Mouse (Mus musculus) thymus, postnatal 0 days (tissue): ENCODE data around the gene Gm49353. TPM values are rescaled to one million over a fixed set of nuclear protein-coding genes. Genes with fewer than 3 reads are reported as not detected.

Experiments
- DNase-seq: peaks from one replicate; pipeline ENCODE4 v3.0.0-alpha.2; 2015; ENCODE audit warnings: low spot score
- polyA plus RNA-seq: library from polyadenylated mRNA; unstranded; fragments of >200 nt; fragmentation: Nextera tagmentation; extraction: Ambion mirVana; gene quantifications from 2 replicates; pipeline ENCODE4 v1.2.1, GENCODE M21; 2015

The Gm49353 gene
- not detected in 2 replicates for polyA plus RNA-seq

- DNase-seq: no peak
Observed at GRCm38 (mm10) chr10:29198642-29199041, at the start of gene Gm49353. Gm49353 (plus strand) TSS chr10:29198954.

DNA sequence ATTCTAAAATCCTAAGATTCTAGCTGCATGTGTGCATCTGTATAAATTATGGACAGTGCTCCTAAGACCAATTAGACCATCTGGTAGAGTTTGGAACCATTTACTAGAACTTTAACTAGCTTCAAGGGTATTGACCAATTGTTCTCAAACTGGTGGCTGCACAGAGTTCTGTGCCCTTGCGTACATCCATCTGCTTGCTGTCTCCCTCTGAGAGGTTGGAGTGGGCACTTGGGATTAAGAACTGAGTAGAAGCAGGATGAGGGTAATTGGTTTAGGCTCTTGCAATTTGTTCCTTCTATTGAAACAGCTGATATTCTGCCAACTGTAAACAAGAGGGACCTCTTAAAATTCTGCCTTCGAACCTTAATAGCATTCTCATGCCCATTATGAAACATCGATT, 43.5 kb upstream of the Gm49353 start:
- no peak for DNase-seq

DNA sequence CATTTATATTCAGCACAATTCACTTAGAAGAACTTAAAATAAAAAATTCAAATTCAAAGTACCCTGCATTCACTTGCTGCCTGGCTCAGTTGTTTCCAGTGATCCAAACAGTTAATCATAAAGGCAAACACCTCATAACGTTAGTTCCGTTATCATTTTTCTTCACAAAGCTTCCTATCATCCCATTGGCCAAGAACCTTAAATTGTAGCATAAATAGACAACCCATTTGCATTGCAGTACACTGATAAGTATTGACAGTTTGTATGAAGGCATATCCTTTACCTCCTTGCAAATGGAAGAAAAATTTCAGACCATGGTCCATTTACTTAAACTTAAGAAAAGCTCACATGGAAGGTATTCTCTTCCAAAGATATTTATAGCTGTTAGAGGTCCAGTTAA, 37.1 kb upstream of the Gm49353 start:
- DNase-seq: no peak

DNA sequence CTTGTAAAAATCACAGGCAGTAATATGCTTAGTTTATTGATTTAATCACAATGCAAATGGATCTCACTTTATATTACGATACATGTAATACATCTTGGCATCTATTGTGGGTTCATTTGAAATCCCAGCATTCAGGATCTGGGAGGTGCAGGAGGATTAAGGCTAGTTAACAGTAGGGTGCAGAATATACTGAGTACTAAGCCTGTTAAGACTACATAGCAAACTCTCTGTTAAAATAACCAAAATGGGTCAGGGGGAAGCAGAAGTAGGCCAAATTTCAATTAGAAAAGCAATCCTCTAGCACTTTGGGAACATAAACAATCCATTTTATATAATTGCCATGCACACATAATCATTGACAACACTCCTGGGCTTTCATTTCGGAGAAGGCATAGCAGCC, 25.0 kb upstream of the Gm49353 start:
- DNase-seq: no peak

DNA sequence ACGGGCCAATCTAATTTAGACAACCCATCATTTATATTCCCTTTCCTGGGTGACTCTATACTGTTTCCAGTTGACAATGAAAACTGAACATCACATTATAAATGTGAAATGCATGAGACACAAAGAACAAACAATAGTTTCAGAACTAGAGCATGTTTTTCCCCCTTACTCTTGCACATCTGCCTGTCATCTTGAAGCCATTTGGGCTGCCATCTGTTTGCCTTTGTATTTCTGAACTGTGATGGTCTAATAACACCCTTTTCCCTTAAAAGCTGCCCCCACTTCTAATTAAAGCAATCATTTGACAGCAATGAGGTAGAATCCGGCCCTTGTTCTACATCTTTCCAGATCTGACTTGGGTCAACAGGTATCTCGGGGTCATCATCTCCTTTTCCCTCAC, 23.1 kb upstream of the Gm49353 start:
- DNase-seq: no peak

GRCm38 (mm10) chr10:29176881-29177280, 21.9 kb upstream of the Gm49353 start:
- no peak for DNase-seq

- DNase-seq: no peak
Observed at GRCm38 (mm10) chr10:29178003-29178402, 20.8 kb upstream of the Gm49353 start.

DNA sequence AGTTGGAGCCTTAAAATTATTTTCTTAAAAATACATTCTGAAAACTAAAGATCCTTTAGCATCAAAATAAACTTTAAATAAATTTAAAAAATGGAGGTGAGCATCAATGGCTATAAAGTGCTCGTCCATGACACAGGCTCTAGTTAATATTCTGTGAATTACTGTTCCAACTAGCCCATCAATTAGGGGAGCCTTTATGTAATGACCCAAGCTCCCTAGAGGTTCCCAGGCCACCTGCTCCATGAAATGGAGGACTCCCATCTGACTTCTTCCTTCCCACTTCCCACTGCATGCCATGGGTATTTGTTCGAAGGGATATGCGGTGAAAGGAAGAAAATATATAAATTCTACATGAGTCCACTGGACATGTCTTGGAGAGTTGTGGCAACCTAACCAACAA, 18.5 kb upstream of the Gm49353 start:
- DNase-seq: no peak

DNA sequence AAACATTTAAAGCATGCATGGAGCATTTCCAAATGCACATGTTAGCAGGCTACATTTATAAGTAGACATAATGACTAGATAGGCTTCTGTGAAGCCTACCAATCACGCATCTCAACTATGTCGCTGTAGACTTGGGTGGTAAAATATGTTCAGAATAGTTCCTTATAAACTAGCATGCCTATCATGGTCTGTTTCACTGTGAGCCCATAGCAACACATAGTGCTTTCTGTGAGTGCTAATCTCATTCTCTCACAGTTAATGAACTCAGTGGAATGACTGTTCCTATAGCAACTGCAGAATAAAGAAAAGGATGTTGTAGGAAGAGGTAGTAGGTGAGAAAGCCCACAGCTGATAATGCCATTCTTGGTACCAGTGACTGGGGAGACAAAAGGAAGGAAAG, 17.7 kb upstream of the Gm49353 start:
- DNase-seq: no peak

DNA sequence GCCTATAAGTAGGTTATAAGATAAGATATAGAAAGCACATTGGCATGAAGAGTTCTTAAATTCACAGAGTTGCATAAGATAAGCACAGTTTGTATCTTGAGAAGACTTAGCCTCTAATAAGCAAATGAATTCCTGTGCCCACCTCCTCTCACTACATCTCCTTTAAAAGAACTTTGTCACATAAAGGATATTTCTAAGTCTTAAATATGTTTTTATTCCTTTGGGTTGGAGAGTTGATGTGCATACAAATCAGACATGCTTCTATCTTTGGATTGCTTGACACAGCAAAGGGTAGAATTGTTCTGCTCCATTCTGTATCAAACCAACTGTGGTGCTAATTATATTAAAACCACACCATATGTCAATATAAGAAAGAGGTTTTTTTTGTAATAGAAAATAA, 5.0 kb upstream of the Gm49353 start:
- DNase-seq: no peak

DNA sequence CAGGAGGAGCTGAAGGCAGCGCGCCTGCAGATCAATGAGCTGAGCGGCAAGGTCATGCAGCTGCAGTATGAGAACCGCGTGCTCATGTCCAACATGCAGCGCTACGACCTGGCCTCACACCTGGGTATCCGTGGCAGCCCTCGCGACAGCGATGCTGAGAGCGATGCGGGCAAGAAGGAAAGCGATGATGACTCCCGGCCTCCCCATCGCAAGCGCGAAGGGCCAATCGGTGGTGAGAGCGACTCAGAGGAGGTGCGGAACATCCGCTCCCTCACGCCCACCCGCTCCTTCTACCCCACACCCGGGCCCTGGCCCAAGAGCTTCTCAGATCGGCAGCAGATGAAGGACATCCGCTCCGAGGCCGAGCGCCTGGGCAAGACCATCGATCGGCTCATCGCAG, 1.9 kb upstream of the Gm49353 start:
- no peak for DNase-seq

GRCm38 (mm10) chr10:29199835-29200234, 1.1 kb downstream of the Gm49353 start:
- no peak for DNase-seq

DNA sequence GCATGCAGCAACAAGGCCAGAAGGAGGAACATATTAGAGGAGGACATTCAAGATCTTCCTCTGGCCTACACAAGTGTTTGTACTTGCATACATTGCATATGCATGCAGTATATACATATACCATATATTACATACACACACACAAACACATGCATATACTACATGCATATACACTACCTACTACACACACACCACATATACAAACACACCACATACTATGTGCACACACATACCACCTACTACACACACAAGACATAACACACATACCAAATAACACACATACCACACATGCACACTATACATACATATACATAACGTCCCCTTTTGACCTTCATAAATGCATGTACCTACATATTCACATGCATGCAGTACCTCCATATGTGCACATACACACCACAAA, 1.9 kb downstream of the Gm49353 start:
- DNase-seq: no peak

- peak; percentile 4 for DNase-seq
Observed at GRCm38 (mm10) chr10:29206730-29207129, 8.0 kb downstream of the Gm49353 start.

GRCm38 (mm10) chr10:29208735-29209134, 10.0 kb downstream of the Gm49353 start:
- no peak for DNase-seq

GRCm38 (mm10) chr10:29211453-29211852, 12.7 kb downstream of the Gm49353 start, which contains the start of gene 9330159F19Rik:
9330159F19Rik (plus strand) TSS chr10:29211606.
- DNase-seq: peak; percentile 4

- no peak for DNase-seq
Observed at GRCm38 (mm10) chr10:29213534-29214100, 14.9 kb downstream of the Gm49353 start.

DNA sequence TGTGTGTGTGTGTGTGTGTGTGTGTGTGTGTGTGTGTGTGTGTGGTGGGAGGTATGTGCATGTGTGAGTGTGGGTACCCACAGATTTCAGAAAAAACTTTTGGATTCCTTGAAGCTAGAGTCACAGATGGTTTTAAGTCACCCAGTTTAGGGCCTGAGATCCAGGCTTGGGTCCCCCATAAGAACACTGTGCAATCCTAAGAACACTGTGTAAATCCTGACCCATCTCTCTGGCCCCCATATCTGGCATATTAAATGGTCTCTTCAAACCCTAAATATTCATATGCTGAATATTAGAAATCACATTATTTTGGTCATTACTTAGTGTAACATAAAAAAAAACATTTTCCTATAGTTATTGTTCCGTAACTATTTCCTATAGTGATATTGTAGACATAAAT, 18.2 kb downstream of the Gm49353 start:
- DNase-seq: no peak

- no peak for DNase-seq
Observed at GRCm38 (mm10) chr10:29217451-29217850, 18.7 kb downstream of the Gm49353 start.

DNA sequence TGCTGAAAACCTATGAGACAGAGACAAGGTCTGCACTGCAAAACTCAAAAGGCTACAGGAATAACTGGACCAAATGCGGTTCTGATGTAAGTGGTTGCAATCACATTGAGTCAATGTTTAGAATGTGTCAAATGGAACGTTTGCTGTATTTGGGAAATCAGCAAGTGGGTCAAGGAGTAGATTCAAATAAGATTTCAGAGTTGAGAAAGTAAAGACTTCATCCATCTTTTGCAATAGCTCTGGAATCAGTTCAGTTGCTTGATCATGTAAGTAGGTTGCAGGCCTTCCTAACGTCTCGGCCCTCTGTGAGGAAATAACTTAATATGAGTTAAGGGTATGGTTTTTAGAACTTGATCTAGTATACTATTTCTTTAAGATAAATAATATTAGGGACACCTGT, 26.6 kb downstream of the Gm49353 start:
- no peak for DNase-seq

DNA sequence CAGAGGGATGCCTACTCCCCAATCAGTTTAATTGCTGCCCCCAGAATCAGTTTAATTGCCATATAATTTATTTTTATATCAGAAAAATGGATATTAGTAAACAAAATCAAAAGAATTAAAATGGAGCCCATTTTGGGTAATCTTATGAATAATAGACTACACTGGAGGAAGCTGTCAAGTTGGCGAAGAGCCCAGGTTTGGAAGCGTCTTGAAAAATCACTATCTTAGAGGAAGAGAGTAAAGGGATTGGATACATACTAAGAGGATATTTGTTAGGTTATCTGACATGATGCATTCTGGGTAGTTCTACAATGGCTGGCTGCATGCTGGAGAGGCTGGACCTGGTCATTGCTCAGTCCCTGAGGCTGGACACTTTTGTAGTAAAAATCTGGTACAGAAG, 32.5 kb downstream of the Gm49353 start:
- DNase-seq: no peak
